Mouse (Mus musculus): Measurements from ENCODE around the gene Stpg3. TPM values are rescaled to one million over a fixed set of nuclear protein-coding genes. Genes with fewer than 3 reads are reported as not detected.
"Not testable (repeated sequence)": the region's sequence is repeated elsewhere in the genome, so short reads cannot be mapped to it uniquely, and the experiment has no call there.

The Stpg3 gene
- not detected in 2 replicates for polyA plus RNA-seq (2015; fragmentation: Nextera tagmentation; extraction: Ambion mirVana)

- Histone ChIP-seq H3K36me3 (no peaks in the 10 kb centered on the region), H3K4me2 (no peak within 1 kb of the TSS), H3K4me1 (peaks cover 17% of the 10 kb centered on the region), H3K9ac (replicated peaks) (no peak within 1 kb of the TSS), H3K4me3 (replicated peaks) (no peak within 1 kb of the TSS), H3K27me3 (replicated peaks) (peaks cover 4% of the 10 kb centered on the region; the same call in 1 of the 2 replicates), H3K9me3 (replicated peaks) (no peaks in the 10 kb centered on the region), H3K27ac (replicated peaks) (no peak within 1 kb of the TSS)
- 75% methylated on average over 3 of the region's 3 CpGs for WGBS
- ATAC-seq (ENCODE audit: low FRiP score) = no peak
Measured at GRCm38 (mm10) chr2:25214444-25214843, at the start of gene Stpg3. Gene Stpg3 (minus strand): TSS chr2:25214637.

GRCm38 (mm10) chr2:25263623-25264285, 49.3 kb upstream of the Stpg3 start:
- no peak overlapping the region for H3K27ac ChIP-seq (replicated peaks)
- H3K4me1 ChIP-seq = peaks cover 61% of the 10 kb centered on the region
- 12% methylated on average over 12 of the region's 12 CpGs for WGBS
- 0 out of 2 replicates have a peak, but pooled peaks cover 5% of the 10 kb centered on the region for H3K36me3 ChIP-seq
- peak overlapping the region; percentile 85 for H3K4me3 ChIP-seq (replicated peaks)
- no peaks in the 10 kb centered on the region for H3K27me3 ChIP-seq (replicated peaks)
- H3K9me3 ChIP-seq (replicated peaks) = no peaks in the 10 kb centered on the region
- H3K4me2 ChIP-seq = peak overlapping the region; percentile 100
- peak overlapping the region; percentile 78 for H3K9ac ChIP-seq (replicated peaks)
- ATAC-seq (ENCODE audit: low FRiP score) = no peak

- ATAC-seq (ENCODE audit: low FRiP score) = peak; percentile 33
- under 1% methylated on average over 82 of the region's 82 CpGs for WGBS
- Histone ChIP-seq H3K4me1 (peaks cover 63% of the 10 kb centered on the region), H3K9ac (replicated peaks) (peak overlapping the region; percentile 78), H3K9me3 (replicated peaks) (no peaks in the 10 kb centered on the region), H3K4me3 (replicated peaks) (peak overlapping the region; percentile 85), H3K27me3 (replicated peaks) (no peaks in the 10 kb centered on the region), H3K27ac (replicated peaks) (peak overlapping the region; percentile 79), H3K4me2 (peak overlapping the region; percentile 100), H3K36me3 (0 out of 2 replicates have a peak, but pooled peaks cover 3% of the 10 kb centered on the region)
Measured at GRCm38 (mm10) chr2:25262795-25263622, 48.6 kb upstream of the Stpg3 start.

- WGBS = under 1% methylated on average over 39 of the region's 39 CpGs
- H3K4me1 ChIP-seq = peaks cover 56% of the 10 kb centered on the region
Measured at GRCm38 (mm10) chr2:25262291-25262767, 47.9 kb upstream of the Stpg3 start, which contains the start of gene Tprn. Gene Tprn (plus strand): TSS chr2:25262618.

GRCm38 (mm10) chr2:25261870-25262269, 47.4 kb upstream of the Stpg3 start:
- Histone ChIP-seq H3K36me3 (no peaks in the 10 kb centered on the region), H3K9me3 (replicated peaks) (no peaks in the 10 kb centered on the region), H3K27ac (replicated peaks) (peak overlapping the region; percentile 78), H3K4me1 (peaks cover 56% of the 10 kb centered on the region), H3K27me3 (replicated peaks) (no peaks in the 10 kb centered on the region), H3K4me3 (replicated peaks) (peak overlapping the region; percentile 85), H3K9ac (replicated peaks) (peak overlapping the region; percentile 45), H3K4me2 (peak overlapping the region; percentile 100)
- 47% methylated on average over 12 of the region's 12 CpGs for WGBS
- ATAC-seq (ENCODE audit: low FRiP score) = peak; percentile 7; the same call in 1 of the 2 replicates

More at GRCm38 (mm10) chr2:25262291-25262767, 47.9 kb upstream of the Stpg3 start, which contains the start of gene Tprn:
- Histone ChIP-seq H3K36me3 (no peaks in the 10 kb centered on the region), H3K4me2 (peak within 1 kb of the TSS; percentile 100), H3K27ac (replicated peaks) (peak within 1 kb of the TSS; percentile 79), H3K9ac (replicated peaks) (peak within 1 kb of the TSS; percentile 78), H3K9me3 (replicated peaks) (no peaks in the 10 kb centered on the region), H3K27me3 (replicated peaks) (no peaks in the 10 kb centered on the region), H3K4me3 (replicated peaks) (peak within 1 kb of the TSS; percentile 85)
- peak; percentile 99 for ATAC-seq (ENCODE audit: low FRiP score)

GRCm38 (mm10) chr2:25258887-25259286, 44.5 kb upstream of the Stpg3 start:
- no peak for ATAC-seq (ENCODE audit: low FRiP score)
- Histone ChIP-seq H3K4me3 (replicated peaks) (no peak overlapping the region), H3K27me3 (replicated peaks) (no peaks in the 10 kb centered on the region), H3K4me1 (peaks cover 46% of the 10 kb centered on the region), H3K27ac (replicated peaks) (no peak overlapping the region), H3K9ac (replicated peaks) (no peak overlapping the region), H3K4me2 (no peak overlapping the region), H3K9me3 (replicated peaks) (no peaks in the 10 kb centered on the region), H3K36me3 (no peaks in the 10 kb centered on the region)
- WGBS = 47% methylated on average over 2 of the region's 2 CpGs

GRCm38 (mm10) chr2:25257250-25257649, 42.8 kb upstream of the Stpg3 start:
- H3K4me3 ChIP-seq (replicated peaks); H3K9me3 ChIP-seq (replicated peaks); H3K9ac ChIP-seq (replicated peaks); H3K27ac ChIP-seq (replicated peaks); H3K36me3 ChIP-seq; H3K27me3 ChIP-seq (replicated peaks); ATAC-seq (ENCODE audit: low FRiP score): not testable (repeated sequence)
- peak overlapping the region; percentile 13; the same call in 1 of the 2 replicates for H3K4me2 ChIP-seq
- H3K4me1 ChIP-seq = peaks cover 36% of the 10 kb centered on the region
- WGBS = 88% methylated on average over 5 of the region's 5 CpGs

DNA sequence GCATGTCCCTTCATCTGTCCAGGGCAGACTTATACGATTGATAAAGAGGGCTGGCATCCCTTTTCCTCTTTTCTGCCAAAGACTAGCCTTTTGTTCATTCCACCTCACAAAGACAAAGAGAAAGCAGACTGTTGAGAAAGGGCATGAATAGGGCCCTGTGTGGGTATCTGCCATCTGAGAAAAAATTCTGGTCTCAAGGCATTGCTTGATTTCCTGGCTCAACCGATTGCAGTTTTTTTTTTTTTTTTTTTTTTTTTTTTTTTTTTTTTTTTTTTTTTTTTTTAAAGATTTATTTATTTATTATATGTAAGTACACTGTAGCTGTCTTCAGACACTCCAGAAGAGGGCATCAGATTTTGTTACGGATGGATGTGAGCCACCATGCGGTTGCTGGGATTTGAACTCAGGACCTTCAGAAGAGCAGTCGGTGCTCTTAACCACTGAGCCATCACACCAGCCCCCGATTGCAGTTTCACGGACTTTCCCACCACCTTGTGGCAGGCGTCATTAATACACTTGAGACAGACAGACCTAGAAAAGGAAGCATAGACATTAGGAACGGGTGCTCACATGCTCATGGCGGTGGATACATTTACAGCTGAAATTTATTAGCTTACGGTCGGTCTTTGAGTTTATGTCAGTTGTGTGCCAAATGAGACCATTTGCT, 42.1 kb upstream of the Stpg3 start:
- H3K27me3 ChIP-seq (replicated peaks); H3K9me3 ChIP-seq (replicated peaks); ATAC-seq (ENCODE audit: low FRiP score); H3K27ac ChIP-seq (replicated peaks): not testable (repeated sequence)
- Histone ChIP-seq H3K4me1 (peaks cover 30% of the 10 kb centered on the region), H3K4me2 (peak overlapping the region; percentile 95), H3K4me3 (replicated peaks) (peak overlapping the region; percentile 100), H3K9ac (replicated peaks) (peak overlapping the region; percentile 96), H3K36me3 (peaks cover 14% of the 10 kb centered on the region)
- WGBS = 58% methylated on average over 12 of the region's 12 CpGs

DNA sequence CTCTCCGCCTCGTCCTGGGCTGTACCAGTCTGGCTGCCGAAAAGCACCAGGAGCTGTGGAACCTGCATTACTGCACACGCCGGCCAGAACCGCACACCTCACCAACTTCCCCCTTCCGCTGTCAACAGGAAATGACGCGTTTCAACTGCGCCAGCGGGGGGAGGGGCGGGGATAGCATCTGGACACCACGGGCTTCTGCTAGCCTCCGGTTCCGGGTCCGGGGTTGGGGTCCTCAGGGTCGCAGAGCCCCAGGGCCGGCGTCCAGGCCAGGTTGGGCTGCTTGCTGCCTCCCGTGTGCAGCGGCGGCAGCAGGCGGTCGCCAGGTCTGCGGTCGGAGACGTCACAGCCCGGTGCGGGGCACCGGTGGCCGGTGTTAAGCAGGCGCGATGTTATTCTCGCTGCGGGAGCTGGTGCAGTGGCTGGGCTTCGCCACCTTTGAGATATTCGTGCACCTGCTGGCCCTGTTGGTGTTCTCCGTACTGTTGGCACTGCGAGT, 40.9 kb upstream of the Stpg3 start, which contains the start of gene Tmem203:
TSS of gene Tmem203 (plus strand) at position 156 of the 496 bp plus-strand sequence.
- under 1% methylated on average over 38 of the region's 39 CpGs for WGBS
- ATAC-seq (ENCODE audit: low FRiP score) = peak; percentile 93
- H3K27ac ChIP-seq (replicated peaks) = peak within 1 kb of the TSS; percentile 83
- H3K36me3 ChIP-seq = peaks cover 25% of the 10 kb centered on the region
- H3K4me2 ChIP-seq = peak within 1 kb of the TSS; percentile 95
- no peaks in the 10 kb centered on the region for H3K27me3 ChIP-seq (replicated peaks)
- H3K9ac ChIP-seq (replicated peaks) = peak within 1 kb of the TSS; percentile 96
- peaks cover 29% of the 10 kb centered on the region for H3K4me1 ChIP-seq
- no peaks in the 10 kb centered on the region for H3K9me3 ChIP-seq (replicated peaks)
- peak within 1 kb of the TSS; percentile 100 for H3K4me3 ChIP-seq (replicated peaks)

- Histone ChIP-seq H3K4me2 (no peak overlapping the region), H3K4me3 (replicated peaks) (no peak overlapping the region), H3K9me3 (replicated peaks) (no peaks in the 10 kb centered on the region), H3K27ac (replicated peaks) (no peak overlapping the region), H3K27me3 (replicated peaks) (no peaks in the 10 kb centered on the region), H3K9ac (replicated peaks) (no peak overlapping the region), H3K4me1 (peaks cover 25% of the 10 kb centered on the region), H3K36me3 (peaks cover 44% of the 10 kb centered on the region)
- 73% methylated on average over 1 of the region's 1 CpGs for WGBS
- no peak for ATAC-seq (ENCODE audit: low FRiP score)
Measured at GRCm38 (mm10) chr2:25252331-25252730, 37.9 kb upstream of the Stpg3 start.
